Mouse (Mus musculus) embryonic facial prominence, embryonic 11.5 days (tissue): ENCODE measurements around the gene Ppt2. TPM values are rescaled to one million over a fixed set of nuclear protein-coding genes. Genes with fewer than 3 reads are reported as not detected.

Source experiments
- ATAC-seq: fragments of 200-750 bp; cut with Nextera tagmentation; replicated peaks from 2 replicates; pipeline ENCODE4 v1.8.0; 2017; ENCODE audit warnings: low read depth; ENCODE audit not compliant: insufficient number of reproducible peaks, low FRiP score, low TSS enrichment
- DNase-seq: peaks from one replicate; pipeline ENCODE4 v3.0.0-alpha.2; 2015; ENCODE audit warnings: low spot score
- H3K27ac ChIP-seq: fragments of 300-500 bp; sonication (generic); replicated peaks from 2 replicates; pipeline ENCODE4 v1.5.1; 2014; ENCODE audit warnings: mild to moderate bottlenecking, low read depth, low read length, control low read depth
- H3K27me3 ChIP-seq: fragments of 300-500 bp; sonication (generic); 2 replicates; pipeline ENCODE4 v1.6.1; 2014; ENCODE audit warnings: mild to moderate bottlenecking, low read length, moderate library complexity, mixed read lengths; ENCODE audit not compliant: control insufficient read depth, insufficient read depth
- H3K36me3 ChIP-seq: fragments of 300-500 bp; sonication (generic); replicated peaks from 2 replicates; pipeline ENCODE4 v1.6.1; 2014; ENCODE audit warnings: low read depth, mild to moderate bottlenecking, low read length, moderate library complexity, mixed read lengths; ENCODE audit not compliant: control insufficient read depth, insufficient read depth
- H3K4me1 ChIP-seq: fragments of 300-500 bp; sonication (generic); 2 replicates; pipeline ENCODE4 v1.6.1; 2014; ENCODE audit warnings: low read length, mixed read lengths; ENCODE audit not compliant: control insufficient read depth, insufficient read depth
- H3K4me2 ChIP-seq: fragments of 300-500 bp; sonication (generic); 2 replicates; pipeline ENCODE4 v1.6.1; 2014; ENCODE audit warnings: low read depth, mild to moderate bottlenecking, control low read depth, low read length, moderate library complexity
- H3K4me3 ChIP-seq: fragments of 300-500 bp; sonication (generic); 2 replicates; pipeline ENCODE4 v1.5.1; 2014; ENCODE audit warnings: low read depth, low read length, control low read depth
- H3K9ac ChIP-seq: fragments of 300-500 bp; sonication (generic); replicated peaks from 2 replicates; pipeline ENCODE4 v1.6.1; 2014; ENCODE audit warnings: mild to moderate bottlenecking, control low read depth, low read length
- H3K9me3 ChIP-seq: fragments of 300-500 bp; sonication (generic); replicated peaks from 2 replicates; pipeline ENCODE4 v1.6.1; 2016; ENCODE audit warnings: mild to moderate bottlenecking, low read length, inconsistent platforms, mixed read lengths; ENCODE audit not compliant: control insufficient read depth
- WGBS: fragments of 180-500 bp; shearing (Covaris S2); extraction: QIAGEN DNeasy Blood & Tissue Kit; methylation state at CpG from one replicate; pipeline ENCODE4 v1.1.7; 2014; 5-methylcytosine and 5-hydroxymethylcytosine counted together
- polyA plus RNA-seq: library from polyadenylated mRNA; unstranded; fragments of >200 nt; fragmentation: Nextera tagmentation; extraction: Ambion mirVana; gene quantifications from 2 replicates; pipeline ENCODE4 v1.2.1, GENCODE M21; 2014

Ppt2 gene
- polyA plus RNA-seq, 1 experiment from 2014 or later, result 20.0 TPM

DNA sequence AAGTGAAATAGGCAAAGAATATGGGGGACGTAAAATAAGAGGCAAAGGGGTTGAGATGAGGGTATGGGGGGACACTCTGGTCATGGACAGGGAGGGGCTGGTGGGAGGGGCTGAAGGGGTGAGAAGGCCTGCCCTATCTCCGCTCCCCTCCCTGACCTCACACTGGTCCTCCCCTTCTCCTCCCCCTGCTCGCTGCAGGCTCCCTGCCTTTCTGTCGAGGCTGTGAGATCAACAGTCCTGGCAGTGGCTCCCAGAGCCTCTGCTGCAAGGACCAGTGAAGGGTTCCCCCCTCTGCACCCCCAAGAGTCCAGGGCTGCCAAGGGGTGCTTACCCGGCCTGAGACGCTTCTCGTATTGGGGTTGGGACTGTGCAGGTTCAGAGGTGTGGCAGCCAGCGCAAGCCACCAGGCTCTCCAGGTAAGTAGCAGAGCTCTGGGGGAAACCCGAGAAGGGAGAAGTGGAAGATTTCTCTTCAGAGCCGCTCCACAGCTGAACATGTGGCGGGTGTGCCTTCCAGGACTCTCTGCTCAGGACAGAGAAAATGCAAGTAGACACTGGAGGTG is 32.0 kb upstream of the Ppt2 start:
- DNase-seq (no peak), ATAC-seq (peak; percentile 37; the same call in 1 of the 2 replicates)
- no peak overlapping the region for H3K27ac ChIP-seq
- WGBS, result 35% methylated on average over 9 of the region's 11 CpGs
- no peak overlapping the region for H3K9ac ChIP-seq
- H3K9me3 ChIP-seq, result no peaks in the 10 kb centered on the region
- H3K4me1 ChIP-seq, result no peaks in the 10 kb centered on the region; the same call in 1 of the 2 replicates
- peaks cover 14% of the 10 kb centered on the region for H3K27me3 ChIP-seq
- H3K36me3 ChIP-seq, result no peaks in the 10 kb centered on the region
- H3K4me2 ChIP-seq, result no peak overlapping the region
- H3K4me3 ChIP-seq, result no peak overlapping the region

DNA sequence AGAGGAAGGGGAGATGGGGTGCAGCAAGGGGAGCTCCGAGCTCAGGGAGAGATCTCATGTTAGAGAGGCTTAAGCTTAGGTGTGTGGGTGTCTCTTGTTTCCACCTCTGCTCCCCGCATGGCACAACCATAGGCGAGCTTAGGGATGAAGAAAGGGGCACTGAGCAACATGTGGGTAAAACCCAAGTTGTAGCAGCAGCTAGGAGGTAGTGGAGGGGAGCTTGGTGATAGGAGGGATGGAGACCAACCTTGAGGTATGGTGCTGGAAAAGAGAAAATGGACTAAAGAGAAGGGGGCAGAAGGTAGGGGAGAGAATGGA is 31.5 kb upstream of the Ppt2 start:
- DNase-seq (no peak), ATAC-seq (no peak)
- Histone ChIP-seq H3K4me1 (no peaks in the 10 kb centered on the region; the same call in 1 of the 2 replicates), H3K9ac (no peak overlapping the region), H3K36me3 (no peaks in the 10 kb centered on the region), H3K27ac (no peak overlapping the region), H3K9me3 (no peaks in the 10 kb centered on the region), H3K27me3 (peaks cover 11% of the 10 kb centered on the region), H3K4me3 (no peak overlapping the region), H3K4me2 (no peak overlapping the region)
- WGBS, result 55% methylated on average over 3 of the region's 3 CpGs

DNA sequence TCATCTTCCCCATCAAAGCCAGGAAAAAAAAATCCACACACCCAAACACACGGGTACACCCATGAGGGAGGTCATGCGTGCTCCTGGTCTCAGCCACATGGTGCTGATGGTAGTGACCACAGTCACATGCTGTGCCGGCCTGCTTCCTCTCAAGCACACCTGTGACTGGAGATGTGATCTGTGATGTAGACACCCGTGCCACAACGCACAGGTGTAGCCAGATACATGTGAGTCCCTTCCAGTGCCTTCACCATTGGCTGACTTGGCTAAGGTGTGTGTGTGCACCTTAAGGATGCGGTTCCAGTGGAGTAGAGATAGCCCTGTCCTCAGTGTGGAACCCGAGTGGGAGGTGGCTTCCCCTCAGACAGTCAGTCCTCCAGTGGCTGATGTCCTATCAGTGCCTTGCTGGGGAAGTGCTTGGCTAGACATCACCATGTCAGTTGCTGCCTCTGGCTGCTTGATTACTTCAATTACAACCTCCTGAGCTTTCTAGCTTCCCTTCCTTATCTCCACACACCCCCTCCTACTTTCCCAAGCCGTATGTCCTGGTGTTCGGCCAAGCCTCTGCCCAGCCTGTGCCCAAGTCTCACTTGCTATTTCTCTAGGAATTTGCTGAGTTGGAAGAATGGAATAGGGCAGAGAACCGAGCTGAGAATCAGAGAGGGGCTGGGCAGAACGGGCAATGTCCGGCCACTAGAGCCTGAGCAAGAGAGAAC is 31.0 kb upstream of the Ppt2 start:
- ATAC-seq (no peak), DNase-seq (no peak)
- Histone ChIP-seq H3K36me3 (no peaks in the 10 kb centered on the region), H3K4me3 (no peak overlapping the region), H3K9ac (no peak overlapping the region), H3K27me3 (peaks cover 11% of the 10 kb centered on the region), H3K9me3 (no peaks in the 10 kb centered on the region), H3K27ac (no peak overlapping the region), H3K4me2 (no peak overlapping the region), H3K4me1 (no peaks in the 10 kb centered on the region; the same call in 1 of the 2 replicates)
- 69% methylated on average over 12 of the region's 12 CpGs for WGBS

DNA sequence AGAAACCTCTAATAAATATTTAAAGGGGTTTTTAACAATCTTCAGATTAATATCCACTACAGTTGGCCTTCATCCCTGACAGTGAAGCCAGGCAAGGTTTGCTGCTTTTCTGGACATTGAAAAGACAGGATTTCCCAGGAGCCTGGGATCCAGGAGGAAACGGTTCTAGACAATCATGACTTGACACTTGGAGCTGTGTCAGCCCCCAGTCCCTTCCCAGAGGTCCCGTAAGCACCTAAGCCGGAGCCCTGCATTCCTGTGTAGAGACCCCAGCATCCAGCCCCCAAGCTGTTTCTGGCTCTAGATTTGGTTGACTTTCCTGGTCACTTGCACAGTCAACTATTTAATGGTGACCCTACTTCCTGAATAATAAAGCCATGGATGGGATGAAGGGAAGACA is 30.3 kb upstream of the Ppt2 start:
- no peak for DNase-seq
- WGBS, result 85% methylated on average over 3 of the region's 3 CpGs
- Histone ChIP-seq H3K27ac (no peak overlapping the region), H3K27me3 (peaks cover 11% of the 10 kb centered on the region), H3K4me1 (no peaks in the 10 kb centered on the region; the same call in 1 of the 2 replicates), H3K36me3 (no peaks in the 10 kb centered on the region), H3K4me2 (no peak overlapping the region), H3K9ac (no peak overlapping the region), H3K4me3 (no peak overlapping the region), H3K9me3 (no peaks in the 10 kb centered on the region)
- ATAC-seq, result no peak

DNA sequence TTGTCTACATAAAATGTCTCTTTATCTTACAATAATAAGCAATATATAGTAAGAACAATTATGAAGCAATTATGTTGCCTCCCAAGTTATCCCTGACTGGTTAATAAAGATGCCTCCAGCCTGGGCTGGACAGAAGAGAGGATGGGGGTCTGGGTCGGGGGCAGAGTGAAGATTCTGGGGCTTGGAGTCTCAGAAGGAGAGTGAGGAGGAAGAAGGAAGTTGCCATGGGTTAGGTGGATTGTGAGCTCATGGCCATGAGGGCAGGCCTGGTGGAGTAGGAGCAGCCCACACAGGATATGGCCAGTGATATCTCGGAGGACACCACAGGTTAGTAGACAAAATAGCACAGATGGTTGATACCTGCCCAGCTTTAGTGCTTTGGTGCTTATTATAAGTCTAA is 29.8 kb upstream of the Ppt2 start:
- Histone ChIP-seq H3K9ac (no peak overlapping the region), H3K9me3 (no peaks in the 10 kb centered on the region), H3K36me3 (no peaks in the 10 kb centered on the region), H3K4me2 (no peak overlapping the region), H3K4me1 (no peaks in the 10 kb centered on the region; the same call in 1 of the 2 replicates), H3K4me3 (no peak overlapping the region), H3K27me3 (peaks cover 11% of the 10 kb centered on the region), H3K27ac (no peak overlapping the region)
- no peak for DNase-seq
- no peak for ATAC-seq
- WGBS, result 78% methylated on average over 2 of the region's 2 CpGs

DNA sequence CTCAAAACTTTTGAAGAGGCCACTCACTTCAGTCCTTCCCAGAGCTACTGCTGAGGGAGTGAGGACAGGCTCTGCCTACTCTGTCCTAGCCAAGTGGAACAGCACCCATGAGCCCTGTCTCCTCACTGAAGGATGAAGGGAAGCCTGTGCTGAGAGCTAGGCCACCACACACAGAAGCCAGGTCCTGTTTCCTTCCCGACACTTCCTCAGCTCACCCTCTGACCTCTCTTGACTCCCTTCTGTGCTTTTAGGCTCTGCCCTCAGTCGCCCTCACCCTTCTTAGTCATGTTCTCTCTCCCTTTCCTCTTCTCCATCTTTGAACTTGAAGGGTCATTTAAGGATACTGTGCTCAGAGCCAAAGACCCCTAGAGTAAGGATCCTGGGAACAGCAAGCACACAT is 29.0 kb upstream of the Ppt2 start:
- Histone ChIP-seq H3K9ac (no peak overlapping the region), H3K4me3 (no peak overlapping the region), H3K27me3 (peaks cover 11% of the 10 kb centered on the region), H3K27ac (no peak overlapping the region), H3K36me3 (peaks cover 4% of the 10 kb centered on the region), H3K4me2 (no peak overlapping the region), H3K9me3 (no peaks in the 10 kb centered on the region), H3K4me1 (no peaks in the 10 kb centered on the region; the same call in 1 of the 2 replicates)
- WGBS, result 26% methylated on average over 2 of the region's 2 CpGs
- ATAC-seq (no peak), DNase-seq (no peak)

DNA sequence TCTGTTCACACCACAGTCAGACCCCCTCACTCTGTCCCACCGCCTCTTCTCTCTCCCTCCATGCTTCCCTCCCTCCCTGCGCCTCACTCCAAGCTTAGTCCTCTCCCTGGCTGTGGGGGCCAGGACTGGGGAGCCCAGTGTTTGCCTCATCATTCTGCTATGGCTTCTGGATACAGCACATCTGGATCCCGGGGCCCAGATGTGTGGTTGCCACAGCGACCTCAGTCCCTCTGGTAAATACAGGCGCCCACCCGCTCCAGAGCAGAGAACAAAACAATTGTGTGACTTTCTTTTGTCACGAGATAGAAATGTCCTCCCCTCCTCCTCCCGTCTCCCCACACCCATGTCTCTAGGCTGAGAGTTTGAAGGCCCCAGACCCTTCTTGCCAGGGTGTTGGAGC is 28.4 kb upstream of the Ppt2 start:
- no peak overlapping the region for H3K9ac ChIP-seq
- no peak overlapping the region for H3K27ac ChIP-seq
- no peak overlapping the region for H3K4me2 ChIP-seq
- WGBS, result 57% methylated on average over 8 of the region's 8 CpGs
- H3K36me3 ChIP-seq, result peaks cover 6% of the 10 kb centered on the region
- ATAC-seq, result no peak
- H3K4me1 ChIP-seq, result no peaks in the 10 kb centered on the region; the same call in 1 of the 2 replicates
- no peaks in the 10 kb centered on the region for H3K9me3 ChIP-seq
- H3K27me3 ChIP-seq, result peaks cover 11% of the 10 kb centered on the region
- H3K4me3 ChIP-seq, result no peak overlapping the region
- no peak for DNase-seq

DNA sequence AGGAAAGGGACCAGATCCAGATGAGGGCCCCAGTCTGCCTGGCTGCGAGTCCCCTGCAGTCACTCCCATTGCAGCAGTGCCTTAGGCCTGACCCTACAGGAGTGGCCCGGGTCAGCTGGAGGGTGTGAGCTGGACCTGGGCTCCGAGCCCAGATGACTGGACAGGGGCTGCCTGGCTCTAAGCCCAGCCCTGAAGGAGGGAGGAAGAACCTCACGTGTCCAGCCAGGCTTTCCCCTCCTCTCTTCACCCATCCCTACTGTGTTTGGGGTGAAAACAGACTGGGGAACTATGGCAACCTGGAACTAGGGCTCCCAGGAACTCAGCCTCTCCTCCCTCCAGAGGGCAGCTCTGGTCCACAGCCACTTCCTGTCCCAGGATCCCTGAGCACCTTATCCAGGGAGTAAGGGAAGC is 27.3 kb upstream of the Ppt2 start:
- ATAC-seq, result no peak
- Histone ChIP-seq H3K9me3 (no peaks in the 10 kb centered on the region), H3K27me3 (peaks cover 7% of the 10 kb centered on the region), H3K36me3 (peaks cover 10% of the 10 kb centered on the region), H3K27ac (no peak overlapping the region), H3K4me1 (no peaks in the 10 kb centered on the region; the same call in 1 of the 2 replicates), H3K4me3 (no peak overlapping the region), H3K4me2 (no peak overlapping the region), H3K9ac (no peak overlapping the region)
- no peak for DNase-seq
- WGBS, result 57% methylated on average over 4 of the region's 4 CpGs
